Mouse (Mus musculus): ENCODE measurements around the gene Pnpt1. TPM values are rescaled to one million over a fixed set of nuclear protein-coding genes. Genes with fewer than 3 reads are reported as not detected.

Gene Pnpt1
- total RNA-seq, 2 experiments from 2014 or later, result 45.8 to 46.5 TPM

Other genes with a start within 250 kb of the Pnpt1 start
- 10 to 100 TPM; 93.5 to 94.3 TPM for gene Ppp4r3b, start 42.1 kb downstream of the Pnpt1 start, total RNA-seq (2021)
- 10 to 100 TPM; 57.3 to 61.1 TPM for gene Cfap36, start 116.7 kb downstream of the Pnpt1 start, total RNA-seq (2021)
- 10 to 100 TPM; 26.4 to 26.9 TPM for gene Ccdc88a, start 242.9 kb downstream of the Pnpt1 start, total RNA-seq (2021)

Data from adrenal gland, postnatal 4 days (tissue).